Mouse (Mus musculus): Measurements from ENCODE around the gene Gpank1. TPM values are rescaled to one million over a fixed set of nuclear protein-coding genes. Genes with fewer than 3 reads are reported as not detected.

The Gpank1 gene
- total RNA-seq (2021), result 1 to 10 TPM; 7.0 to 7.7 TPM
- long read RNA-seq, experiment 1, transcript Gpank1-202 (3 exons, 1,518 nt), result major isoform, 7 of 15 reads
- long read RNA-seq, experiment 1, partial matches to known transcripts, result 0 of 15 reads
- long read RNA-seq, experiment 1, other reads (novel, unspliced or antisense), result 8 of 15 reads
- long read RNA-seq, experiment 2, partial matches to known transcripts, result 0 of 8 reads
- long read RNA-seq, experiment 2, other reads (novel, unspliced or antisense), result 5 of 8 reads

DNA sequence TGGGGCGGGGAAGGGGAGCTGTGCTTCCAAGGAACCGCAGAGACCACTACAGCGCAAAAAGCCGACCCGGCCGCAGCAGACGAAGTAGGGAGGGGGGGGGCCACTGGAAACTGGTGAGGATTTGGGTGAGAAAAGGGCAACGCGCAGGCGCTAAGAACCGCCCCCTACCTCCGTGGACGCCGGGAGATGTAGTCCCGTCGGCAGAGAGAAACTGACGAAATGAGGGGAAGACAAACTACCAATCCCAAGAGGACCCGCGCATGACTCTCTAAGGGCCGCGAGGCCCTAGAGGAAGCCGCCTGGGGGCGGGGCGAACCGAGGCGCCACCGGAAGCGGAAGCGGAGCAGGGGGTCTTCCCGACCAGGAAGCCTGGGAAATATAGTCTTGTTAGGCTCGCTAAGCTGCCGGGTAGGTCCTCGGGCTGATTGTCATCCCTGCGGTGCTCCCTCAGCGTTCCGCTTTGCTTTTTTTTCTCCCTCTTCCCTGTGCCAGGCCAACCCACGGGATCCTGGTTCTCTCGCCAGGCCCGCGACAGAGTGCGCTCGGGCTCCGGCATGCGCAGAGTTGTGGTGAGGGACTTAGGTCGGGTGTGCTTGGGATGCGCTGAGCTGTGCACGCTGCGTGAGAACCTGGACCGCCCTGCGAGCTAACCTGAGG, at the start of gene Gpank1:
TSS of gene Gpank1 (plus strand) at position 313 of the 657 bp plus-strand sequence.
- intact Hi-C loops (cut with DNase I), result no loop called here
- DNase-seq, result peak; percentile 98 to 99

GRCm38 (mm10) chr17:35074097-35074496, 47.2 kb upstream of the Gpank1 start:
- intact Hi-C loops (cut with DNase I), result no loop called here
- DNase-seq, result no peak

DNA sequence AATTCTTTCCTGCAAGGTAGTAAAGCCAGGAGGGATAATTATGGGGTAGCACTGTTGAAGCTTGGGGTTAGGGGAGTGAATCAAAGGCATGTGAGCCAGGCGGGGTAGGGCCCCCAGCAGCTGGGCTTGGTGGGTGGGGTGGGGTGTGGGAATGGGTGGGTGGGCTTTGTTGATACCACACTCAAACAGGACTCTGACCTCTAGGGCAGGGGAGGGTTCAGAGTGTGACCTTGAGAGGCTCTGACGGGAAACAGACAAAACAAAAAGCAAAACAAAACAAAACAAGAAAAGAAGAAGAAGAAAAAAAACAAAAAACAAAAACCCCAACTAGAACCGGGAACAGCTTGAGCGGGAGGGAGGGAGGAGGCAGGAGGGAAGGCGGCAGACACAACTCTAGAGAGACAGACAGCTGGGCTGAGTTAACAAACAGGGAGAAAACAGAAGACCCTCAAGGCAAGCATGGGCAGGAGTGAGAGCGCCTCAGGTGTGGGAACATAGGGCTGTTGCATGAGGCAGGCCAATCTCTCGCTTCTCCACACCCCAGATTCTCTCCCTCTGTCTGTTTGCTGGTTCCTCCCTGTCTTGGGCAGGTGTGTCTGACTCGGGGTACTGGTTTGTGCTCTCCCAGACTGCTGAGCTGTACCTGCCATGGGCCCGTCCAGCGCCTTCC, 44.6 kb upstream of the Gpank1 start, which contains the start of gene Ly6g6e:
TSS of gene Ly6g6e (plus strand) at position 396 of the 670 bp plus-strand sequence.
- no peak for DNase-seq
- intact Hi-C loops (cut with DNase I), result no loop called here

GRCm38 (mm10) chr17:35077285-35077684, 44.0 kb upstream of the Gpank1 start:
- intact Hi-C loops (cut with DNase I), result no loop called here
- no peak for DNase-seq

DNA sequence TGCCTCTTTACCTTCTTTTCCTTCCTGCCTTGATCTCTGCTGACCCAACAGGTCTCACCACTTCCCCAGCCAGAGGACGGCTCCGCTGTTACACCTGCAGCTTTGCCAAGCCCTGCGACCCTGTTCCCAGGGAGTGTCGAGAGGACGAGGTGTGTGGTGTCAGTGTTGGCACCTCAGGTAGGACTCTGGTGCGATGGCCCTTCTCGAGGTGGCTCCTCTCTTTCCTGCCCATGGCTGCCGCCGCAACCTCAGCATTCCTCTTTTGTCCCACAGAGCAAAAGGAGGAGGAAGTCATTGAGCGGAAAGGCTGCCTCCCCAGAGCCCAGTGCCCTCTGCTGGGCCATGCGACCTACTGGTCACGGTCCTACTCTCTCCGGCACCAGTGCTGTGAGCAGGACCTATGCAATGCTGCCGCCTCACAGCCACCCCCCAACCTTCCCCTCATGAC, 43.4 kb upstream of the Gpank1 start, which contains the start of gene Ly6g6d:
TSS of gene Ly6g6d (minus strand) at position 280 of the 448 bp plus-strand sequence.
- peak; percentile 55 to 64 for DNase-seq
- intact Hi-C loops (cut with DNase I), result loop anchor here (2.0 kb wide), 1 partner anchor 57 kb away; no protein-coding TSS in a partner anchor

DNA sequence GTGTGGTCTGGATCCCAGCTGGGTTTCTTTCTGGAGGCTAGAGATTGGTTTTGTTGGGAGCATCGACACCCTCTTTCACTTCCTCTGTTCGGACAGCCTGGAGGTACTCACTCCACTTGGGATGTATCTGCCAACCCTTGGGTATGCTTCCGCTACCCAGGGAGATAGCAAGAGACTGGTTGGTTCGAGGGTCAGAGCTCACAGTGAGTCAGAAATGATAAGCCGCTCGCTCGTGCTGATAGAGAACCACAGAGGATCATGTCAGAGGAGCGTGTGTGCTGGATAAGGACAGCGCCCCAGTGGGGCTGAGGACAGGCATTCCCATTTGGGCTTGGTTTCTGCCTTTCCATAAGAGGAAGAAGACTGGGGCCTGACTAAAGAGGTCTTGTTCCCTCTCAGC, 41.5 kb upstream of the Gpank1 start:
- DNase-seq, result no peak
- intact Hi-C loops (cut with DNase I), result loop anchor here (2.0 kb wide), 1 partner anchor 59 kb away; no protein-coding TSS in a partner anchor

GRCm38 (mm10) chr17:35080248-35080647, 41.0 kb upstream of the Gpank1 start:
- intact Hi-C loops (cut with DNase I), result no loop called here
- DNase-seq, result no peak

GRCm38 (mm10) chr17:35080710-35081109, 40.5 kb upstream of the Gpank1 start:
- intact Hi-C loops (cut with DNase I), result no loop called here
- DNase-seq, result no peak

DNA sequence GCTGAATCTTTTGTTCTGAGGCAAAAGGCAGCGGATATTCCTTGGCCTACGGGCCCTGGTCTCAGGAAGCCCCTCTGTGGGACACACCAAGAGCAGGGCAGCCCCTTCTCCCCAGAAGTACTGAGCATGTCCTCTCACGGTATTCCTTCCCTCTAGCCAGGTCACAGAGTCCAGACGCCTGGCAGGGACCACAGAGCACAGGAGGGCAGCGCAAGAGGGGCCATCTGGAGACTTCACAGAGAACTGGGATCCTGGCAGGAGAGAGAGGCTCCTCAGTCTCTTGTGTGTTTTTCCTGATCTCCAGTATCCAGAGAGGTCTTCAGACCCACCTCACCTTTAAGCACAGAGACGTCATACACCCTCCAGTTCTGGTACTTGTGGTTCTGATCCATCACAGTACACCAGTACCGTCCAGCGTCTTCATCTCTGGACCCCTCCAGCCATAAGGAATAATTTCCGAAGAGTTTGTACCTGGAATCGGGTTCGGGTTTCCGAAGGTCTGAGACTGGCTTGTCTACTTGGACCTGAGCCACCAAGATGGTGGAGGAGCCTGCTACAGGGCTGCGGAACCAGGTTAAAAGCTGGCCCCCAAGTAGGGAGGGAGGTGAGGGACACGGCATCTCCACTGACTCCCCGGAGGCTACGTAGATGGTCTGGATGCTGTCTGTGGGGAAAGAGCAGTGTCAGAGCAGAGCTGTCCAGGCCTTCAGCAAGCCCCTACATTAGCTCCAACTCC, 38.2 kb upstream of the Gpank1 start:
- no peak for DNase-seq
- intact Hi-C loops (cut with DNase I), result no loop called here

DNA sequence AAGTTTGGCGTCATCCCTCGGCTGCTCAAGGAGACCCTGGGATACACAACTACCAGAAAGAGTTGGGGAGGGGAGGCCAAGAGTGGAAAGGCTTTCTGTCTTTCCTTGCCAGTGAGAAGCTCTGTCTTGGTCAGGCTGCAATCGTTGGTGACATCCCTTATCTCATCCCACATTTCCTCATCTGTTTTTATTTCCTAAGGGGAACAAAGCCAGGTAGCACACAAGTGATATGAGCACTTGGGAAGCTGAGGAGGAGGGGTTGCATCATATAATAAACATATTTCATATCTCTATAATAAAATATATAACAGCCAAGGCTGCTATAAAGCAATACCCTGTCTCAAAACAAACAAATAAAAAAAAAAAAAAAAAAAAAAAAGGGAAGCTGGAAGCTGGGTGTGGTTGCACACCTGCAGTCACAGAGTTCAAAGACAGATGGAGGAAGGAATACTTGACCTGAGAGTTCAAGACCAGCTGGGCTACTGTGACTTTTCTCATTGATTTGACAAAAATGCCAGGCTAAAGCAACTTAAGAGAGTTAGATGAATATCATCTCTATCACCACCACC, 37.2 kb upstream of the Gpank1 start:
- DNase-seq, result no peak
- intact Hi-C loops (cut with DNase I), result no loop called here

GRCm38 (mm10) chr17:35085208-35085865, 35.9 kb upstream of the Gpank1 start, which contains the start of gene Ly6g6f:
Gene Ly6g6f (minus strand): TSS chr17:35085610.
- no peak for DNase-seq
- intact Hi-C loops (cut with DNase I), result no loop called here

GRCm38 (mm10) chr17:35088151-35088550, 33.1 kb upstream of the Gpank1 start:
- no peak for DNase-seq
- intact Hi-C loops (cut with DNase I), result no loop called here

DNA sequence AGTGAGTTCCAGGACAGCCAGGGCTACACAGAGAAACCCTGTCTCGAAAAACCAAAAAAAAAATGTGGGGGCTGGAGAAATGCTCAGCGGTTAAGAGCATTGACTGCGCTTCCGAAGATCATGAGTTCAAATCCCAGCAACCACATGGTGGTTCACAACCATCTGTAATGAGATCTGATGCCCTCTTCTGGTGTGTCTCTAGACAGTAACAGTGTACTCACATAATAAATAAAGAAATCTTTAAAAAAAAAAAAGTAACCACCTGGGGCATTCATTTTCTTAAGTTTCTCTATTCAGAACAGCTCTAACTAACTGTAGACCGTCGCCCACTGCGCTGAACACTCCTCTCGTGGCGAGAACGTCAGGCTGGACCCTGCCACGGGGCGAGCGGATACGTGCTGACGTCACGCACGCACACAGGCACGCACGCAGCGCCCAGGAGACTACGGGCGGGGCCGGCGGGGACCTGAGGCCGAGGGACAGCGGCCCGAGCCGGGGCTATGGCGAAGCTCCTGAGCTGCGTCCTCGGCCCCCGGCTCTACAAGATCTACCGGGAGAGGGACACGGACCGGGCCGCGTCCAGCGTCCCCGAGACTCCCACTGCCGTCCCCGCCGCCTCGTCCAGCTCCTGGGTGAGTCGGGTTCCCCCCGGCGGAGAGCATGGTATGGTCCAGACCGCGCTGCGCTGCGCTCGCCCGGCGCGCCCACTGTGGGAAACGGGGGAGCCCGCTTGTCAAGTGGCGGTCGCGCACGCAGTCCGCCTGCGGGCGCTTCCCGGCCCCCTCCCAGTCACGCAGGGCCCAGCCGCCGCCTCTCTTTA, 32.2 kb upstream of the Gpank1 start, which contains the start of gene Abhd16a:
TSS of gene Abhd16a (plus strand) at position 439 of the 820 bp plus-strand sequence.
- DNase-seq, result peak; percentile 95 to 96
- intact Hi-C loops (cut with DNase I), result no loop called here

DNA sequence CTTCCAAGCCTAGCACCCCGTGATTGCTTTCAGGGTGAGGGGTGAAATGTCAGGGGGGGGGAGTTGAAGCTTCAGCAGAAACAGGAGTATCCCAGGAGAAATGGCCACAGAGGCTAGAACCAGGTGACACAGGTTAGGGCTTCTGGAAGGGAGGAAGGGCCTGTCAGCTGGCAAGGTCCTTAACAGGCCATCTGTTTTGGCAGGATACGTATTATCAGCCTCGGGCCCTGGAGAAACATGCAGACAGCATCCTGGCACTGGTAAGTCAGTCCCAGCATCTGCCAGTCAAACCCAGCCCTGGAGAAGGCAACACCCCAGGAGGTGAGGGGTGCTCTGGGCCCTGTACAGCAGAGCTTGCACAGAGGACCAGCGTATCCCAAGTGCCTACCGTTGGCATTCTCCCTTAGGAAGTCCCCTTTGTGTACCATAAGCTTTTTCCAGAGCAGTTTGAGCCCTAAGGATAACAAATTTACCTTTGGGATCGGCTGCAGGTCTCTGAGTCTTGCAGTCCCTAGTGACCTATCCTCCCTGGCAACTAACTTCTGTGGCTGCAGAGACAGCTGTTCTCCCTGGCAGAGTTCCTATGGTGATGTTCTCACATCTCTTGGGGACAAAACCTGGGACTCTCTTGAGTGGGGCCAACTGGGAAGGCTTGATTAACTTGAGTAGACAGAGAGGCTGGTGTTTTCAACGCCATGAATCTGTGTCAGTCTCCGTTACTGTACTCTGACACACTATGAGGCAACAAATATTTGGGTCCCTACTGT, 30.9 kb upstream of the Gpank1 start:
- intact Hi-C loops (cut with DNase I), result no loop called here
- peak in 1 of 2 experiments; percentile 40 for DNase-seq

DNA sequence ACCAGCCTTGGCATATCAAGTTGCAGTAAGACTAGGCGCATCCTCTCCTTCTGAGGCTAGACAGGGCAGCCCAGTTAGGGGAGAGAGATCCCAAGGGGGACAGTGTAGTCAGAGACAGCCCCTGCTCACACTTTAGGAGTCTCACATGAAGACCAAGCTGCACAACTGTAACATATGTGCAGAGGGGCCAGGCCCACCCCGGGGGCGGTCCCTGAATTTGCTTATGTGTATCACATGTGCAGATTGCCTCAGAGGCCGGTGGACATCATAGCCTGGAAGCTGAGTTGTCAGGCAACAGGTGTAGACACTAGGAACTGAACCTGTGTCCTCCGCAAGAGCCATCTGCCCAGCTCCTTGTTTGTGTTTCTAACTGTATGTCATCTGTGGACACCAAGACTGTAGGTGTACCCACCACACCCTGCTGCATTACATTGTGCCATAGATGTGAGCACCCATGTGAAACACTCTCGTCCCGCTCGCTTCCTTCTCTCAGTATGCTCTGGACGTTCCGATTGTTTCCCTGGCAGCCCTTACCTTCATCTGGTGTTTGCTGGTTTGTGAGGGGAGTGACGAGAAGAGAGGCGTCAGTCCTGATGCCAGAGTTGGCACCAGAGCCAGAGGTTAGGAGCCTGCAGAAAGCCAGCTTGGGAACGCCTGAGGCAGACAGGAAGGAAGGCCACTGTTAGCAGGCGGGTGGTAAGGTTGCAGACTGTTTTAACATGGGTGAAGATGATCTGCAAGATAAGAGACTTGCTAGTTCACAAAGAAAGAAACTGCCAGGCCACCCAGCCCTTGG, 28.7 kb upstream of the Gpank1 start:
- intact Hi-C loops (cut with DNase I), result no loop called here
- no peak for DNase-seq

GRCm38 (mm10) chr17:35094475-35095365, 26.5 kb upstream of the Gpank1 start:
- intact Hi-C loops (cut with DNase I), result no loop called here
- no peak for DNase-seq
